Mouse (Mus musculus) layer of hippocampus, adult 8-10 months (tissue): ENCODE measurements at regions not wholly inside any gene's neighbourhood (a gene's known extent, or its start where the extent isn't known, plus 50 kb on each side); places are given as distances from the start of the nearest gene placed in this dataset.

Source experiments
- DNase-seq, 2 experiments: peaks; one replicate each; pipeline ENCODE4 v3.0.0; 2022; ENCODE audit warnings: low spot score in 2 of 2

DNA sequence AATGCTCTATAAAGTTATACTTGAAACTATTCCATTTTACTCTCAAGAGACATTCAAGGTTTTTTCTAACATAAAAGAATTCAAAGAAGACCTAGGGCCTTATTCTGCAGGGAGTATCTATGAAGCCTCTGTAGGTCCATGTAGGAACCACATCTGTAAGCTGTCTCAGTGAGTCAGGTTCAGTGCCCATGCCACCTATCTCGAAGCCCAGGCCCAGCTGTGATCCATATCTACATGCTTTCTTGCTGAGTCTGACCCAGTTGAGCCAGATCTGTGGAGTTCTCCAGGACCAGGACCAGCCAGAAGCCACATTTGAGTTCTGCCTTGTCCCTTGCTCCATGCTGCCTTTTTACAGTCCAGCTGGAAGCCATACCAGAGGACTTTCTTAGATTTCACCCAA, 142.2 kb upstream of the Bmp4 start:
- DNase-seq, result no peak

DNA sequence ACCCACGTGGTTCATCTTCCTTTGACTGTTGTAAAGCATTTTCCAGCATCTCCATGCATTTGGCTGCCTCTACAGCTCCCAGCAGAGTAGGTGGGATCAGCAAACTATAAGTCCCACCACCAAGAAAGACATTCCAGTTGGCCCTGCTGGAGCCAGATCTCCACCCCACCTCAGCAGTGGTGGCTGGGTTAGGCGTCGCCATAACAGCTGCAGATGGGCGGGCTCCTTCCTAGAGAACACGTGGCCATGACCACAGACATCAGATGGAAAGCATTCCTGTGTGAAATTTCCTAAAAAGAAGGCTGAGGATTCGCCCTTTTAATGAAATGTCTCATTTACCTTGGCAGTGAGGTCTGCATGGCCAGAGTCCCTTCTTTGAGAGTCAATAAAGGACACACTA, 140.0 kb upstream of the Bmp4 start:
- no peak for DNase-seq

GRCm38 (mm10) chr14:46529086-46529715, 138.7 kb upstream of the Bmp4 start:
- DNase-seq, result no peak

DNA sequence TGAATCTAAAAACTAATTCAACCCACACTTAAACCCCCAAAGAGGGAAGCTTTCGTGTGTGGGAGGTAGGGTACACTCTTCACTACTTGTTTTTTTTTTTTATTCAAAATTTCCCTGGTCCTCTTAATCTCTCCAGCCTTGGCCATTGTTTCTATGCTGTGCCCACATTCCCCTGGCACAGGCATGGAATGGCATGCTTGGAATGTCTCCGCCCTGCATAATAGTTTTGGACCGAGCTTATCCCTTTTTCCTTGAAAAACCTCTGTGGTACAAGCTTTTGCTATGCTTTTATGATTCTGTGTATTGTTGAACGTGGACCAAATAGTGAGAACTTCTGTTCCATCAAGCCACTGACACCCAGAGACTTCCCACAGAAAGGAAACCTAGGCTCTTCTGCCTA, 126.8 kb upstream of the Bmp4 start:
- no peak for DNase-seq

DNA sequence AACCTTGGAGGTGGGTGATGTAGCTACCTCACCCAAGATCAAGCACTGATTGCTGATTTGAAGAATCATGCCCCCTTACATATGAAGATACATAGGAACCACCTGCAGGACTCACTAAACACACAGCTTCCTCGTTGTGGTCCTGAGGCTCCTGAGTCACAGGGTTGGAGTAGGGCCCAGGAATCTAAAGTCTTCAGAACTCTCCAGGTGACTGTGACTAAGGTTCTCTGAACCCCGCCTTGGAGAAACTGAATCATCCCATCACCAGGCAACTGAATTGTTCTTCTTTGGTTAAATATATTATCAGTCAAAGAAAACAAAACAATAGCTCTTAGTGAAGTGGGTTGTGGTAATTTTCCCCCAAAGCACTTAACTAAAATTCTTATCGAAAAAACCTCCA, 125.8 kb upstream of the Bmp4 start:
- no peak for DNase-seq

GRCm38 (mm10) chr14:46514262-46514932, 123.9 kb upstream of the Bmp4 start:
- no peak for DNase-seq

DNA sequence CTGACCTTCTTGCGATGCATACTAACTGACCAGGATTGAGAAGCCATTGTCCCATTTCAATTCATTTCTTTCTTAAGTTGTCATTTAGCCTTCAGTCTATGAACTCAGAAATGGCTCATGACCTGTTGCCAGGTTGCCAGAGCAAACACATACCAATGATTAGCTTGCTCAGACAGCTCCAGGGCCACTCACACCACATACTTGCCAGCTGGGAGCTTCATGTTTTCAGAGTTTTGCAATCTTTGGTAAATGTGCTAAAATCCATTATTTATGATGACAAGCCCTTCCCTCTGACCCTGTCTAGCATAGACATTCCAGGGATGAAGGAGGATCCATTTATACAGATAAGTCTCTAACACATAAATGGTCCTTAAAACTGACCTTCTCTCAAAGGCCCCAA, 121.6 kb upstream of the Bmp4 start:
- no peak for DNase-seq

DNA sequence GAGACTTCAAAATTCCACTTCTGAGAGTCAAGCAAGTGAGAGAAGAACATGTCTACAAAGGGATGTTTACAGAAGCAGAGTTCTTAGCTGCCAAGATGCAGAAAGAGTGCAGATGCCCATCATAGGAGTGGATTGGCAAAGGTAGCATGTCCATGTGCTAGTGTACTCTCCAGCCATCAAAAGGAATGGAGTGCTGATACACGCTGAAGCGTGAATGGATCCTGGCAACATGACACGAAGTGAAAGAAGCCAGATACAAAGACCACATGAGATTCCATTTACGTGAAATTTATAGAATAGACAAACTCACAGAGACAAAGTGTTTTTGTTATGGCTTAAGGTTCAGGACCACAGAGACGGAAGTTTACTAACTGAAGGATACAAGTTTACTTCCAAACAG, 118.4 kb upstream of the Bmp4 start:
- DNase-seq, result no peak

DNA sequence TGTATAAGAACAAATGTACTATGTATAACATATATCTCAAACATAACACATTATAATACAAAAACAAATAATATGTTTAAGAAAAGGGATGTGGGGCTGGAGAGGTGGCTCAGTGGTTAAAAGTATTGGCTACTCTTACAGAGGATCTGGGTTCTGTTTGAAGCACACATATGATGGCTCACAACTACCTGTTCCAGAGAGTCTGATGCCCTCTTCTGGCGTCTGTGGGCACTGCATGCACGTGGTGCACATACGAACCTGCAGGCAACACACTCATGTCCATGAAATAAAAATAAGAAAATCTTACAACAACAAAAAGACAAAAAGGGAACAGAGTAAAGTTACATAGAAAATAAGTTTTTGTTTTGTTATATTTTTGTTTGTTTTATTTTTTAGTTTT, 114.8 kb upstream of the Bmp4 start:
- DNase-seq, result no peak

GRCm38 (mm10) chr14:46491601-46492000, 101.1 kb upstream of the Bmp4 start:
- no peak for DNase-seq

GRCm38 (mm10) chr14:46491182-46491581, 100.7 kb upstream of the Bmp4 start:
- no peak for DNase-seq

DNA sequence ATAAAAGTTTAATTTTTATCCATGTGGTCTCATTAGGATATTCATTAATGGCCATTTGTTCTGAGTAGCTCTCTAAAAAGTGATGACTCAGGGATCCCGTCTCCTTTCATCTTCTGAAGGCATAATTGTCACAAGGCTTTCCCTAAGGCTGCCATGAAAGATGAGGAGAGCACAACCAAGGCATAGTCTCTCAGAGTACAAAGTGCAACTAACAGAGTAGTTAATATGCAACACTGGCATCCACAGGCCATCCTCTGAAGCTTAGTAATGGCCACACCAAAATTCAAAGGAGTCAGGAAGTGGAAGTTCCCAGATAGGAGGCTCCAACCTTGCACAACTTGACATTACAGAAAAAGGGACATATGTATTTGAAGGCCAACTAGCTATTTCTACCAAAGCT, 97.1 kb upstream of the Bmp4 start:
- no peak for DNase-seq

GRCm38 (mm10) chr14:46480396-46480795, 89.9 kb upstream of the Bmp4 start:
- DNase-seq, result no peak

- DNase-seq, result no peak
These were observed 85.5 kb upstream of the Bmp4 start for GRCm38 (mm10) chr14:46475945-46476344.

DNA sequence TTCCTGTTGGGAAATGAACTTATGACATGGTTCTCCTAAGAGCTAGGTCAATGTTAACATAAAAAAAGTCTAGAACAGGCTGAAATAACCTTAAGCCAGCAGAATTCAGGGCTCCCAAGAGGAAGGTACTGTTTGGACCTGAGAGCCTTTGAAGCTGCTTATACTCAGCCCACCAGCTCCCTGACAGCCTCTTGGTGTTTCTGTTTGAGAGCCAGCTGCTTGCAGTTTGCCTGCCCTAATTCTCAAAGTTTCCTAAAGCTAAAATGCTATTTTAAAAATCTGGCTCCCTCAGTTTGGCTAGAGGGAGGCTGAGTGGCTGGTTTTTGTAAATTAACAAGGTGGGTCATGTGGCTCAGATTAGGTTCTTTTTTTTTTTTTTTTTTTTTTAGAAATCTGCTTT, 72.5 kb upstream of the Bmp4 start:
- no peak for DNase-seq

- no peak for DNase-seq
These were observed 71.5 kb upstream of the Bmp4 start for GRCm38 (mm10) chr14:46461960-46462359.

DNA sequence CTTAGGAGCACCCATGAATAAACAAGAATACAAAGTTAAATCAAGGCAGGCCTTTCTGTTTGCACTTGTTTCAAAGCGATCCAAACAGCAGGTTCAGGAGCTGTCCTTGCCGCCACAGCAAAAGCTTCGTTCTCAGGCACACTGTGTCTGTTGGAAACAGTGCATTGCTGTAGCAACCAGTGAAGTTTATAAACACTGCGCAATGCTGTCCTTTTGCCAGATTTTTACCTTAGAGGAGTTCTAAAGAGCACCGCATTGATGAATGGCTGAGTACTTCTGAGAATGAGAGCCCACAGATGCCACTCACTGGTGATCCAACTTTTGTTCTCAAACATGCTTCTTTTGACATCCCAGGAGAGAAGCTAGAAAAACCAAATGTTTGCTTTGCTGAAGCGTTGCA, 64.0 kb upstream of the Bmp4 start:
- no peak for DNase-seq

DNA sequence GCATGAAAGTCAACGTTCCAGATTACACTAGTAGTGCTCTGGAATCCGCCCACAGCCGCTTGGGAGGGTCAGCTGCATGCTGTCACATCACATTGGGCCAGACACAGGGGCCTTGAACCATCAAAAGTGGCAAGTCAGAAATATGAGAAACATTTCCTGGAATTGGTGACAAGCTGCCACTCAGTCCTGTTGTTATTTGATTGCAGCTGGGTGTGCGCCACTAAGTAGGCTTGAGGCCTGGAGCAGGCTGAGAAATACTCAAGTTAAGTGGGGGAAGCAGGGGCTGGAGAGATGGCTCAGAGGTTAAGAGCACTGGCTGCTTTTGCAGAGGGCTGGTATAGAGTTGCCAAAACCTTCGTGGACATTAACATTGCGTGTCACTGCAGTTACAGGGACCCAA, 51.2 kb upstream of the Bmp4 start:
- no peak for DNase-seq
